Mouse (Mus musculus) lung, embryonic 14.5 days (tissue): ENCODE data around the gene Alg12. TPM values are rescaled to one million over a fixed set of nuclear protein-coding genes. Genes with fewer than 3 reads are reported as not detected.

ENCODE experiments used
- ATAC-seq: fragments of 200-750 bp; cut with Nextera tagmentation; 2 replicates; pipeline ENCODE4 v1.8.0; 2017; ENCODE audit warnings: mild to moderate bottlenecking, moderate TSS enrichment, moderate library complexity; ENCODE audit not compliant: insufficient read depth
- DNase-seq: peaks from one replicate; pipeline ENCODE4 v3.0.0-alpha.2; 2015
- H3K27ac ChIP-seq: fragments of 300-500 bp; sonication (generic); 2 replicates; pipeline ENCODE4 v1.5.1; 2014; ENCODE audit warnings: low read depth, mild to moderate bottlenecking, moderate library complexity
- H3K27me3 ChIP-seq: fragments of 300-500 bp; sonication (generic); 2 replicates; pipeline ENCODE4 v1.6.1; 2014; ENCODE audit warnings: low read length, control low read depth; ENCODE audit not compliant: insufficient read depth
- H3K36me3 ChIP-seq: fragments of 300-500 bp; sonication (generic); 2 replicates; pipeline ENCODE4 v1.6.1; 2014; ENCODE audit warnings: control low read depth; ENCODE audit not compliant: insufficient read depth
- H3K4me1 ChIP-seq: fragments of 300-500 bp; sonication (generic); 2 replicates; pipeline ENCODE4 v1.6.1; 2014; ENCODE audit warnings: antibody characterized with exemption, control low read depth; ENCODE audit not compliant: insufficient read depth
- H3K4me2 ChIP-seq: fragments of 300-500 bp; sonication (generic); 2 replicates; pipeline ENCODE4 v1.6.1; 2014; ENCODE audit warnings: mild to moderate bottlenecking
- H3K4me3 ChIP-seq: fragments of 300-500 bp; sonication (generic); 2 replicates; pipeline ENCODE4 v1.5.1; 2014; ENCODE audit warnings: low read depth, low read length
- H3K9ac ChIP-seq: fragments of 300-500 bp; sonication (generic); 2 replicates; pipeline ENCODE4 v1.6.1; 2014
- H3K9me3 ChIP-seq: fragments of 300-500 bp; sonication (generic); 2 replicates; pipeline ENCODE4 v1.6.1; 2016; ENCODE audit warnings: low read depth, low read length, control low read depth
- CTCF ChIP-seq: IDR thresholded peaks from 2 replicates; pipeline ENCODE4 v1.5.1; 2016; ENCODE audit warnings: antibody characterized with exemption, low read depth
- WGBS: fragments of 180-500 bp; shearing (Covaris S2); extraction: QIAGEN DNeasy Blood & Tissue Kit; methylation state at CpG from one replicate; pipeline ENCODE4 v1.1.7; 2014; 5-methylcytosine and 5-hydroxymethylcytosine counted together
- polyA plus RNA-seq: library from polyadenylated mRNA; unstranded; fragments of >200 nt; fragmentation: Nextera tagmentation; extraction: Ambion mirVana; gene quantifications from 2 replicates; pipeline ENCODE4 v1.2.1, GENCODE M21; 2014

Alg12 gene
- polyA plus RNA-seq, 1 experiment from 2014 or later = 13.3 TPM

GRCm38 (mm10) chr15:88843486-88844097 is 24.5 kb upstream of the Alg12 start:
- 17% methylated on average over 8 of the region's 8 CpGs for WGBS
- no peaks in the 10 kb centered on the region for H3K27me3 ChIP-seq
- ATAC-seq (peak; percentile 22; the same call in 1 of the 2 replicates), DNase-seq (peak; percentile 63)
- H3K4me1 ChIP-seq = peaks cover 11% of the 10 kb centered on the region
- no peak for TF ChIP-seq CTCF
- no peak overlapping the region for H3K4me2 ChIP-seq
- H3K27ac ChIP-seq = 0 out of 2 replicates have a peak overlapping the region, but pooled peaks have one; percentile 18
- H3K9ac ChIP-seq = no peak overlapping the region; the same call in 1 of the 2 replicates
- H3K9me3 ChIP-seq = no peaks in the 10 kb centered on the region
- no peaks in the 10 kb centered on the region for H3K36me3 ChIP-seq
- H3K4me3 ChIP-seq = no peak overlapping the region

DNA sequence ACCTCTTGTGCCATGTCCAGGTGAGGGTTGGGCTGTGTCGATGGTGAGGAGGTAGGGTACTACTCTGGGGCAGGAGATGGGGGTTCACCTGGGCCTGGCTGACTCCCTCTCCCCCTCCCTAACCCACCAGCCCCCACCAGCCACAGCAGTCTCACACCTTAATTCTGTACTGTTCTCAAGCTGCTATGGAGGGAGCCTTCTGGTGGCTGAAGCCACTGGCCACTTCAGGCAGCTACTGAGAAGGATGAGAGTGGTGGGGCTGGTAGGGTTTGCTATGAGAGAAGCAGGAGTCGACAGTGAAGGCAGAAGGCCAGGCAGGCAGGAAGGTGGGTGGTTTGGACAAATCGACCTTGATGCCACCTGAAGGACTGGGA is 23.2 kb upstream of the Alg12 start:
- no peak for DNase-seq
- WGBS = 54% methylated on average over 3 of the region's 3 CpGs
- no peak overlapping the region for H3K9ac ChIP-seq
- no peak overlapping the region for H3K4me3 ChIP-seq
- H3K36me3 ChIP-seq = no peaks in the 10 kb centered on the region
- H3K27me3 ChIP-seq = no peaks in the 10 kb centered on the region
- no peak overlapping the region for H3K27ac ChIP-seq
- ATAC-seq = no peak
- no peak for TF ChIP-seq CTCF
- H3K4me1 ChIP-seq = peaks cover 11% of the 10 kb centered on the region
- H3K4me2 ChIP-seq = no peak overlapping the region
- no peaks in the 10 kb centered on the region for H3K9me3 ChIP-seq

- DNase-seq (no peak), ATAC-seq (no peak)
- Histone ChIP-seq H3K27me3 (no peaks in the 10 kb centered on the region), H3K27ac (no peak overlapping the region), H3K36me3 (no peaks in the 10 kb centered on the region), H3K4me2 (no peak overlapping the region), H3K9ac (no peak overlapping the region), H3K4me1 (peaks cover 11% of the 10 kb centered on the region), H3K4me3 (no peak overlapping the region), H3K9me3 (no peaks in the 10 kb centered on the region)
- no peak for TF ChIP-seq CTCF
- 91% methylated on average over 3 of the region's 3 CpGs for WGBS
These were observed 22.6 kb upstream of the Alg12 start for GRCm38 (mm10) chr15:88841580-88842299.

DNA sequence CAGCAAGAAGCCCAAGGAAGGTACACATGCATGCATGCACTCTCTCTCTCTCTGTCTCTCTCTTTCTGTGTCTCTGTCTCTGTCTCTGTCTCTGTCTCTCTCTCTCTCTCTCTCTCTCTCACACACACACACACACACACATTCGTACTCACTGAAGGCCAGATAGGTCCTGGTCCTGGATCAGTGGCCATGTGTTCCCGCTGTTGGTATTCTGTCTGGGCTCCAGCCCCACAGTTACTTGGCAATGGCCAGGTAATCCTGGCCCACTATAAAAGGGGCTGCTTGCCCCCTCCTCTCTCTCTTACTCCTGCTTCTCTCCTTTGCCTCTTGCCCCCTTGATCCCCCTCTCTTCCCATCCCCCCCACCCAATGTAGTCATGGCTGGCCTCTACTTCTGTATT is 22.0 kb upstream of the Alg12 start:
- Histone ChIP-seq H3K36me3 (no peaks in the 10 kb centered on the region), H3K4me2 (no peak overlapping the region), H3K27me3 (no peaks in the 10 kb centered on the region), H3K27ac (no peak overlapping the region), H3K4me3 (no peak overlapping the region), H3K4me1 (peaks cover 11% of the 10 kb centered on the region), H3K9me3 (no peaks in the 10 kb centered on the region), H3K9ac (no peak overlapping the region)
- DNase-seq = no peak
- no peak for TF ChIP-seq CTCF
- WGBS = 71% methylated on average over 2 of the region's 2 CpGs
- no peak for ATAC-seq

DNA sequence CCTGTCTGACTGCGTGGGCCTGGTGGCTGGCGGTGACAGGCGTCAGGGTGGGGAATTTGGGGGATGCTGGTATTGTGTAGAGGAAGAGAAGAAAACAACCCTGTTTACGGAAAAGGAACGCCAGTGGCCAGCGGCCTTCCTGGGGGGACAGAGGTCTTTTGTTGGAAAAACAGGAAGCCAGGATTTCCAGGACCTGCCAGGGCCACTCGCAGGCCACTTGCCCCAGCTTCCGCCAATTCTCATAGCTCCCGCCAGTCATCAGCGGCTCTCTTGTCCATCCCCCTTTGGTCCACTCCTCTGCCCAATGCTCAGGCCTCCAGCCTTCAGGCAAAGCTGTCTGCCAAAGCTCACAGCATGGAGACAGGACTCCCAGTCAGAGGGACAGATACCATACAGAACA is 21.0 kb upstream of the Alg12 start:
- Histone ChIP-seq H3K9ac (no peak overlapping the region), H3K27me3 (no peaks in the 10 kb centered on the region), H3K9me3 (no peaks in the 10 kb centered on the region), H3K36me3 (no peaks in the 10 kb centered on the region), H3K4me1 (peaks cover 11% of the 10 kb centered on the region), H3K4me3 (no peak overlapping the region), H3K4me2 (no peak overlapping the region), H3K27ac (peak overlapping the region; percentile 76; the same call in 1 of the 2 replicates)
- WGBS = 52% methylated on average over 10 of the region's 10 CpGs
- ATAC-seq (no peak), DNase-seq (peak; percentile 71)
- no peak for TF ChIP-seq CTCF

DNA sequence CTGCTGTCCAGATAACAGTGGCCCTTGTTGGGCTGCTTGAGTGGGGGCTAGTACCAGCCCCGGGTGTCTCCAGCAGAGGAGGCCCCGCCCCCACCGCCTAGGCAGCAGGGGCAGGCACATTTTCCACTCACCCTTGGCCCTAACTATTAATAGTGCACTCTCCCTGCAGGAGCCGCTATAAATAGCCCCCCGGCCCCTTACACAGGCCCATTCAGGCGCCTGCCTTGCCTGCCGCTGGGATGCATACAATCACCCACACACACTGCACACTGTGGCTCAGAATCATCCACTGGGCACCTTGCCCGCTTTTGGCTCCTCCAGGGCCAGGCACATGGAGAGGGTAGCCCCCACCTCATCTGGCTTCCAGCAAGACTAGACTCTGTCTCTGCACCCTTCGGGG is 20.2 kb upstream of the Alg12 start:
- no peaks in the 10 kb centered on the region for H3K9me3 ChIP-seq
- H3K27ac ChIP-seq = peak overlapping the region; percentile 76
- no peak overlapping the region for H3K9ac ChIP-seq
- ATAC-seq (peak; percentile 76), DNase-seq (peak; percentile 73)
- H3K4me2 ChIP-seq = peak overlapping the region; percentile 23; the same call in 1 of the 2 replicates
- H3K4me3 ChIP-seq = no peak overlapping the region
- TF ChIP-seq CTCF = no peak
- 8% methylated on average over 9 of the region's 9 CpGs for WGBS
- H3K27me3 ChIP-seq = no peaks in the 10 kb centered on the region
- peaks cover 11% of the 10 kb centered on the region for H3K4me1 ChIP-seq
- no peaks in the 10 kb centered on the region for H3K36me3 ChIP-seq

GRCm38 (mm10) chr15:88837977-88838376 is 18.9 kb upstream of the Alg12 start:
- Histone ChIP-seq H3K9ac (no peak overlapping the region; the same call in 1 of the 2 replicates), H3K27ac (no peak overlapping the region), H3K9me3 (no peaks in the 10 kb centered on the region), H3K4me1 (peaks cover 11% of the 10 kb centered on the region), H3K4me2 (peak overlapping the region; percentile 88), H3K36me3 (no peaks in the 10 kb centered on the region), H3K4me3 (peak overlapping the region; percentile 48), H3K27me3 (no peaks in the 10 kb centered on the region)
- peak; percentile 66 for DNase-seq
- no peak for TF ChIP-seq CTCF
- WGBS = 2% methylated on average over 11 of the region's 11 CpGs
- no peak for ATAC-seq
